Mouse (Mus musculus) CH12.LX (cell line): ENCODE data around the gene Sf3a3. TPM values are rescaled to one million over a fixed set of nuclear protein-coding genes. Genes with fewer than 3 reads are reported as not detected.

Source experiments
- DNase-seq: peaks from one replicate; pipeline ENCODE4 v3.0.0-alpha.2; 2013; ENCODE audit errors: extremely low read depth
- H3K27ac ChIP-seq: 2 replicates; pipeline ENCODE4 v1.5.1; 2012; ENCODE audit warnings: low read depth, mild to moderate bottlenecking, control low read depth, moderate library complexity; ENCODE audit not compliant: insufficient read depth
- H3K27me3 ChIP-seq: replicated peaks from 2 replicates; pipeline ENCODE3; 2012; ENCODE audit warnings: inconsistent platforms
- H3K36me3 ChIP-seq, 2 experiments: replicated peaks in 1 of 2; 2 replicates each; pipeline versions ENCODE3 to v1.6.1; 2012; ENCODE audit warnings: inconsistent platforms in 1 of 2, low read length in 1 of 2, mild to moderate bottlenecking in 1 of 2, mixed read lengths in 1 of 2, moderate library complexity in 1 of 2; ENCODE audit not compliant: control insufficient read depth in 1 of 2, insufficient read depth in 1 of 2
- H3K4me1 ChIP-seq, 2 experiments: 2 replicates each; pipeline ENCODE4 v1.6.1; 2012; ENCODE audit warnings: inconsistent platforms in 1 of 2, moderate library complexity in 1 of 2; ENCODE audit not compliant: insufficient read depth in 2 of 2, control insufficient read depth in 1 of 2
- H3K4me2 ChIP-seq: 2 replicates; pipeline ENCODE4 v1.6.1; 2012; ENCODE audit warnings: low read depth, mild to moderate bottlenecking, control low read depth; ENCODE audit not compliant: poor library complexity, insufficient read depth, severe bottlenecking
- H3K4me3 ChIP-seq, 3 experiments: fragments of 150-350 bp in 1 of 3; sonication (generic) in 1 of 3; replicated peaks in 1 of 3; 2 replicates each; pipeline versions ENCODE3 to v1.5.1; 2011 to 2012; ENCODE audit warnings: low read depth in 2 of 3, low read length in 2 of 3, mild to moderate bottlenecking in 2 of 3, moderate library complexity in 2 of 3, control low read depth in 1 of 3, improper control_type of control experiment in 1 of 3, inconsistent platforms in 1 of 3, mixed read lengths in 1 of 3; ENCODE audit not compliant: poor library complexity in 1 of 3
- H3K79me2 ChIP-seq: replicated peaks from 2 replicates; pipeline ENCODE4 v1.6.1; 2012; ENCODE audit warnings: mild to moderate bottlenecking, moderate library complexity; ENCODE audit not compliant: control insufficient read depth, poor library complexity, insufficient read depth, severe bottlenecking; ENCODE audit errors: extremely low read depth
- H3K9ac ChIP-seq: 2 replicates; pipeline ENCODE4 v1.6.1; 2012; ENCODE audit warnings: low read depth, mild to moderate bottlenecking, control low read depth, moderate library complexity; ENCODE audit not compliant: insufficient read depth
- H3K9me3 ChIP-seq: replicated peaks from 2 replicates; pipeline ENCODE3; 2012; ENCODE audit warnings: low read length, inconsistent platforms, mixed read lengths
- BHLHE40 ChIP-seq: IDR thresholded peaks from 2 replicates; pipeline ENCODE4 v1.6.1; 2011; ENCODE audit warnings: mild to moderate bottlenecking, low read depth, low read length, improper control_type of control experiment
- CHD2 ChIP-seq: IDR thresholded peaks from 2 replicates; pipeline ENCODE4 v1.6.1; 2011; ENCODE audit warnings: low read length, improper control_type of control experiment
- CTCF ChIP-seq, 2 experiments: IDR thresholded peaks in 1 of 2; conservative IDR thresholded peaks in 1 of 2; 2 replicates each; pipeline ENCODE4 v1.5.1; 2011 to 2012; ENCODE audit warnings: low read depth in 2 of 2, low read length in 2 of 2, improper control_type of control experiment in 1 of 2, inconsistent platforms in 1 of 2, mild to moderate bottlenecking in 1 of 2, moderate library complexity in 1 of 2
- E2F4 ChIP-seq: IDR thresholded peaks from 2 replicates; pipeline ENCODE4 v1.6.1; 2011; ENCODE audit warnings: low read depth, low read length, improper control_type of control experiment; ENCODE audit not compliant: insufficient replicate concordance
- ELF1 ChIP-seq: IDR thresholded peaks from 2 replicates; pipeline ENCODE4 v1.6.1; 2014; ENCODE audit warnings: low read depth, mild to moderate bottlenecking, inconsistent platforms, low read length, improper control_type of control experiment
- EP300 ChIP-seq: IDR thresholded peaks from 2 replicates; pipeline ENCODE4 v1.6.1; 2011; ENCODE audit warnings: low read length, improper control_type of control experiment
- ETS1 ChIP-seq: conservative IDR thresholded peaks from 2 replicates; pipeline ENCODE4 v1.6.1; 2012; ENCODE audit warnings: low read depth, mild to moderate bottlenecking, inconsistent platforms, low read length, improper control_type of control experiment, moderate library complexity
- GABPA ChIP-seq: IDR thresholded peaks from 2 replicates; pipeline ENCODE4 v1.6.1; 2012; ENCODE audit warnings: low read depth, low read length, improper control_type of control experiment, inconsistent platforms; ENCODE audit not compliant: insufficient replicate concordance
- HCFC1 ChIP-seq: IDR thresholded peaks from 2 replicates; pipeline ENCODE4 v1.6.1; 2012; ENCODE audit warnings: low read depth, mild to moderate bottlenecking, inconsistent platforms, low read length, improper control_type of control experiment
- IRF4 ChIP-seq: IDR thresholded peaks from 2 replicates; pipeline ENCODE4 v1.6.1; 2014; ENCODE audit warnings: low read depth, mild to moderate bottlenecking, inconsistent platforms, low read length, improper control_type of control experiment
- JUN ChIP-seq: IDR thresholded peaks from 2 replicates; pipeline ENCODE4 v1.6.1; 2011; ENCODE audit warnings: low read depth, mild to moderate bottlenecking, low read length, improper control_type of control experiment, moderate library complexity; ENCODE audit not compliant: insufficient read depth
- JUND ChIP-seq: conservative IDR thresholded peaks from 2 replicates; pipeline ENCODE4 v1.6.1; 2011; ENCODE audit warnings: low read depth, low read length, improper control_type of control experiment
- KAT2A ChIP-seq: IDR thresholded peaks from 2 replicates; pipeline ENCODE4 v1.6.1; 2012; ENCODE audit warnings: low read length, improper control_type of control experiment, inconsistent platforms; ENCODE audit not compliant: insufficient replicate concordance
- MAFK ChIP-seq: IDR thresholded peaks from 2 replicates; pipeline ENCODE4 v1.6.1; 2011; ENCODE audit warnings: low read length, improper control_type of control experiment; ENCODE audit not compliant: insufficient replicate concordance
- MAX ChIP-seq: IDR thresholded peaks from 2 replicates; pipeline ENCODE4 v1.6.1; 2011; ENCODE audit warnings: low read length, improper control_type of control experiment
- MAZ ChIP-seq: IDR thresholded peaks from 2 replicates; pipeline ENCODE4 v1.6.1; 2012; ENCODE audit warnings: low read depth, mild to moderate bottlenecking, inconsistent platforms, low read length, improper control_type of control experiment, moderate library complexity
- MEF2A ChIP-seq: IDR thresholded peaks from 2 replicates; pipeline ENCODE4 v1.6.1; 2014; ENCODE audit warnings: low read depth, mild to moderate bottlenecking, inconsistent platforms, low read length, improper control_type of control experiment, borderline replicate concordance
- MXI1 ChIP-seq: IDR thresholded peaks from 2 replicates; pipeline ENCODE4 v1.6.1; 2011; ENCODE audit warnings: mild to moderate bottlenecking, low read depth, low read length, improper control_type of control experiment
- MYC ChIP-seq: IDR thresholded peaks from 2 replicates; pipeline ENCODE4 v1.6.1; 2011; ENCODE audit warnings: low read depth, mild to moderate bottlenecking, improper control_type of control experiment, low read length
- NELFE ChIP-seq: IDR thresholded peaks from 2 replicates; pipeline ENCODE4 v1.6.1; 2011; ENCODE audit warnings: low read depth, low read length, improper control_type of control experiment
- NRF1 ChIP-seq: IDR thresholded peaks from 2 replicates; pipeline ENCODE4 v1.6.1; 2014; ENCODE audit warnings: low read depth, mild to moderate bottlenecking, inconsistent platforms, low read length, improper control_type of control experiment, moderate library complexity
- PAX5 ChIP-seq: IDR thresholded peaks from 2 replicates; pipeline ENCODE4 v1.6.1; 2012; ENCODE audit warnings: low read length, inconsistent platforms, mixed read lengths
- POLR2A ChIP-seq: IDR thresholded peaks from 2 replicates; pipeline ENCODE4 v1.6.1; 2011; ENCODE audit warnings: low read depth, mild to moderate bottlenecking, improper control_type of control experiment, low read length
- RAD21 ChIP-seq: IDR thresholded peaks from 2 replicates; pipeline ENCODE4 v1.6.1; 2011; ENCODE audit warnings: low read depth, mild to moderate bottlenecking, low read length, improper control_type of control experiment, moderate library complexity
- RCOR1 ChIP-seq: conservative IDR thresholded peaks from 2 replicates; pipeline ENCODE4 v1.6.1; 2012; ENCODE audit warnings: low read depth, mild to moderate bottlenecking, inconsistent platforms, low read length, improper control_type of control experiment
- SMC3 ChIP-seq: IDR thresholded peaks from 2 replicates; pipeline ENCODE4 v1.6.1; 2011; ENCODE audit warnings: low read depth, low read length, improper control_type of control experiment
- TBP ChIP-seq: conservative IDR thresholded peaks from 2 replicates; pipeline ENCODE4 v1.6.1; 2011; ENCODE audit warnings: low read depth, low read length, improper control_type of control experiment
- TCF12 ChIP-seq: IDR thresholded peaks from 2 replicates; pipeline ENCODE4 v1.6.1; 2014; ENCODE audit warnings: low read depth, mild to moderate bottlenecking, inconsistent platforms, low read length, improper control_type of control experiment
- UBTF ChIP-seq: IDR thresholded peaks from 2 replicates; pipeline ENCODE4 v1.6.1; 2012; ENCODE audit warnings: low read depth, mild to moderate bottlenecking, inconsistent platforms, low read length, improper control_type of control experiment, moderate library complexity
- USF1 ChIP-seq: IDR thresholded peaks from 2 replicates; pipeline ENCODE4 v1.6.1; 2014; ENCODE audit warnings: low read depth, mild to moderate bottlenecking, inconsistent platforms, low read length, improper control_type of control experiment
- USF2 ChIP-seq: conservative IDR thresholded peaks from 2 replicates; pipeline ENCODE4 v1.6.1; 2011; ENCODE audit warnings: low read depth, low read length, improper control_type of control experiment
- ZC3H11A ChIP-seq: IDR thresholded peaks from 2 replicates; pipeline ENCODE4 v1.6.1; 2012; ENCODE audit warnings: low read depth, mild to moderate bottlenecking, inconsistent platforms, low read length, improper control_type of control experiment
- ZKSCAN1 ChIP-seq: IDR thresholded peaks from 2 replicates; pipeline ENCODE4 v1.6.1; 2012; ENCODE audit warnings: low read depth, inconsistent platforms, low read length, improper control_type of control experiment, borderline replicate concordance
- ZMIZ1 ChIP-seq: IDR thresholded peaks from 2 replicates; pipeline ENCODE4 v1.6.1; 2012; ENCODE audit warnings: low read depth, mild to moderate bottlenecking, inconsistent platforms, low read length, improper control_type of control experiment
- dilution Hi-C: fragments of 300-500 bp; cut with MboI; formaldehyde crosslinking; loops from 2 replicates; pipeline ENCODE4 v1.14.3; 2020; ENCODE audit warnings: low sequenced_read_pairs; ENCODE audit not compliant: extremely low pct_unique_long_range_greater_than_20kb, extremely low pct_ligation_motif_present
- in situ Hi-C: fragments of 300-500 bp; cut with MboI; formaldehyde crosslinking; loops from 3 replicates; pipeline ENCODE4 v1.14.3; 2019; ENCODE audit warnings: low sequenced_read_pairs, low pct_ligation_motif_present, low pct_unique_long_range_greater_than_20kb, mixed read lengths
- polyA plus RNA-seq: library from polyadenylated mRNA; unstranded; fragments of >175 nt; gene quantifications from 2 replicates; pipeline ENCODE4 v1.2.1, GENCODE M21; 2012; ENCODE audit warnings: low read depth; ENCODE audit not compliant: insufficient read length
- total RNA-seq, 2 experiments: library from RNA; depleted of rRNA; stranded (reverse); fragments of 300-350 nt in 1 of 2; fragments of >200 nt in 1 of 2; gene quantifications; 2 replicates each; pipeline ENCODE4 v1.2.3; 2012 to 2014

Sf3a3 gene
- total and polyA plus RNA-seq, 3 experiments = 100 to 134 (median 122) TPM

DNA sequence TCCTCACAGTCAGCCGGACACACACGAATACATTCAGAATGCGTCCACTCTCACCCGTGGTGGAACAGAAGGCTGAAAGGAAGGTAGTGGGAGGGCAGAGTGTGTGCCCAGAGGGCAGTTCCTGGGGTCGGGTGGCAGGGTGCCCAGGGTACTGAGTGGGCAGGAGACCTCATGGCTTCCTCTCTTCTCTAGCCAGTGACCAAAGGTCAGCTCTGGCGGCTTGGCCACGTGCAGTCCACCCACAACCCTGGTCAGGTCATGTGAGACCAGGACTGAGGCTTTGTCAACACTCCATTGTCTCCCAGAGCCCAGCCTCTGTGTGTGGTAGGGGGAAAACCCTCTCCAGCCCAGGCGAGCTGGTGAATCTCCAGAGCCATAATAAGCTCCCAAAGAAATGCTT lies 44.3 kb upstream of the Sf3a3 start:
- in situ Hi-C loops = loop anchor here (10.0 kb wide), 2 partner anchors 445 to 725 kb away; no protein-coding TSS in a partner anchor

DNA sequence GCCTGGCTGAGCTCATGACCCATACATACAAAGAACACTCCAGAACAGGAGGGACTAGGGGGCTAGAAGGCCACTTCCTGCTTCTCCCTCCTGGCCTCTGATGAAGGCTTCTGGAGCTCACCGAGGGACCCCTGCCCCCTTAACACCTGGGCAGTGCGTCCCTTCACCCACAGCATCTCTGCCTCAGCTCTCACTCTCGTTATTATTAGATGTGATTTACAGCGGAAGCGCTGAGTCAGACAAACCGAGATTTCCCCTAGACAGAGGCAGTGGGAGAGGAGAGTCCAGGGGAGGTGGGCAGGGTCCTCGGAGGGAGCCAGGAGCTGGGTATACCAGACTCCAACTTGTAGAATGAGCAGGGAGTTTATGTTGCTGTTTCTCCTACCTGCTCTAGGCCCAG lies 43.0 kb upstream of the Sf3a3 start:
- dilution Hi-C loops = no loop called here
- H3K4me2 ChIP-seq = peak overlapping the region; percentile 46
- peaks cover 14 to 36% of the 10 kb centered on the region in 2 experiments for H3K4me1 ChIP-seq
- in situ Hi-C loops = loop anchor here (10.0 kb wide), 2 partner anchors 447 to 727 kb away; no protein-coding TSS in a partner anchor
- DNase-seq = no peak
- peaks cover 5 to 19% of the 10 kb centered on the region in 2 experiments for H3K36me3 ChIP-seq
- no peaks in the 10 kb centered on the region for H3K9me3 ChIP-seq
- H3K27me3 ChIP-seq = peaks cover 14% of the 10 kb centered on the region
- H3K79me2 ChIP-seq = no peaks in the 10 kb centered on the region
- H3K9ac ChIP-seq = no peak overlapping the region
- no peak overlapping the region for H3K27ac ChIP-seq
- H3K4me3 ChIP-seq = no peak overlapping the region
- TF ChIP-seq EP300 (peak; percentile 64; the same call in 1 of the 2 replicates), CHD2 (peak; percentile 59; the same call in 1 of the 2 replicates), NRF1 (no peak; the same call in 1 of the 2 replicates), E2F4 (no peak), ZKSCAN1 (no peak), RAD21 (no peak), MAFK (peak; percentile 82), POLR2A (no peak), IRF4 (peak; percentile 84), HCFC1 (no peak), JUN (no peak), MAX (no peak), PAX5 (no peak), JUND (peak; percentile 21; the same call in 1 of the 2 replicates), MYC (no peak), MEF2A (no peak; the same call in 1 of the 2 replicates), ZMIZ1 (no peak), CTCF (conservative IDR thresholded peaks at IDR 0.05 in 1 of 2, IDR thresholded peaks at IDR 0.05 in 1 of 2; ENCODE audit: low read depth in 2 of 2, low read length in 2 of 2) (no peak), KAT2A (no peak), ETS1 (peak; percentile 44), SMC3 (no peak), USF2 (no peak), ELF1 (peak; percentile 46), RCOR1 (0 out of 2 replicates have a peak, but pooled peaks have one; percentile 27), TBP (no peak), BHLHE40 (no peak), TCF12 (peak; percentile 75), MXI1 (no peak), UBTF (no peak), NELFE (no peak), ZC3H11A (no peak), USF1 (no peak), MAZ (no peak)

More for the DNA sequence above, 44.3 kb upstream of the Sf3a3 start:
- peaks cover 0 to 9% of the 10 kb centered on the region in 2 experiments for H3K36me3 ChIP-seq
- no peak for DNase-seq
- H3K4me1 ChIP-seq = peaks cover 14 to 36% of the 10 kb centered on the region in 2 experiments
- H3K4me2 ChIP-seq = no peak overlapping the region
- H3K4me3 ChIP-seq = no peak overlapping the region
- TF ChIP-seq BHLHE40 = peak; percentile 21; the same call in 1 of the 2 replicates
- no peak for TF ChIP-seq GABPA
- no peaks in the 10 kb centered on the region for H3K79me2 ChIP-seq
- H3K9me3 ChIP-seq = no peaks in the 10 kb centered on the region
- dilution Hi-C loops = no loop called here
- H3K9ac ChIP-seq = no peak overlapping the region
- H3K27ac ChIP-seq = no peak overlapping the region
- H3K27me3 ChIP-seq = peaks cover 24% of the 10 kb centered on the region
